Mouse (Mus musculus) spleen, adult 2 months (tissue): Measurements from ENCODE around the gene Zdhhc17. TPM values are rescaled to one million over a fixed set of nuclear protein-coding genes. Genes with fewer than 3 reads are reported as not detected.

Source experiments
- DNase-seq, 2 experiments: peaks; one replicate each; pipeline versions ENCODE4 v3.0.0 to v3.0.0-alpha.2; 2012 to 2021; ENCODE audit warnings: low spot score in 2 of 2, low read depth in 1 of 2
- H3K27ac ChIP-seq: fragments of 200-500 bp; 2 replicates; pipeline ENCODE4 v1.5.1; 2012; ENCODE audit warnings: low read length, inconsistent platforms; ENCODE audit not compliant: insufficient read depth
- H3K27me3 ChIP-seq: fragments of 200-500 bp; 2 replicates; pipeline ENCODE4 v1.6.1; 2012; ENCODE audit warnings: mild to moderate bottlenecking, moderate library complexity, low read length, inconsistent platforms; ENCODE audit not compliant: control insufficient read depth, insufficient read depth
- H3K36me3 ChIP-seq: fragments of 200-500 bp; 2 replicates; pipeline ENCODE4 v1.6.1; 2012; ENCODE audit warnings: mild to moderate bottlenecking, low read length, inconsistent platforms; ENCODE audit not compliant: control insufficient read depth, insufficient read depth
- H3K4me1 ChIP-seq: fragments of 200-500 bp; 2 replicates; pipeline ENCODE4 v1.6.1; 2011; ENCODE audit warnings: inconsistent platforms; ENCODE audit not compliant: control insufficient read depth, insufficient read depth, insufficient read length
- H3K4me3 ChIP-seq: fragments of 200-500 bp; 2 replicates; pipeline ENCODE4 v1.5.1; 2011; ENCODE audit warnings: mild to moderate bottlenecking, inconsistent platforms; ENCODE audit not compliant: insufficient read depth, insufficient read length; ENCODE audit errors: extremely low read depth
- CTCF ChIP-seq: fragments of 200-500 bp; IDR thresholded peaks from 2 replicates; pipeline ENCODE4 v1.5.1; 2011; ENCODE audit warnings: mild to moderate bottlenecking, inconsistent platforms; ENCODE audit not compliant: insufficient read depth, insufficient read length, insufficient replicate concordance; ENCODE audit errors: extremely low read depth
- POLR2A ChIP-seq: fragments of 200-500 bp; IDR thresholded peaks from 2 replicates; pipeline ENCODE4 v1.6.1; 2011; ENCODE audit warnings: low read depth, low read length, inconsistent platforms
- WGBS: fragments of 180-500 bp; shearing (Covaris S2); methylation state at CpG from one replicate; pipeline ENCODE4 v1.1.7; 2018; 5-methylcytosine and 5-hydroxymethylcytosine counted together
- polyA plus RNA-seq: library from polyadenylated mRNA; depleted of rRNA; stranded (reverse); fragments of >200 nt; gene quantifications from 2 replicates; pipeline ENCODE4 v1.2.3, GENCODE M21; 2012

Zdhhc17 gene
- polyA plus RNA-seq, 1 experiment: 16.9 TPM

- no peak for TF ChIP-seq POLR2A
- TF ChIP-seq CTCF: no peak
- Histone ChIP-seq H3K4me1 (peaks cover 5% of the 10 kb centered on the region), H3K27ac (no peak overlapping the region), H3K27me3 (peaks cover 1% of the 10 kb centered on the region; the same call in 1 of the 2 replicates), H3K4me3 (no peak overlapping the region), H3K36me3 (no peaks in the 10 kb centered on the region; the same call in 1 of the 2 replicates)
- 62% methylated on average over 14 of the region's 14 CpGs for WGBS
- DNase-seq: no peak
Measured at GRCm38 (mm10) chr10:111005611-111006488, 4.1 kb downstream of the Zdhhc17 start.

DNA sequence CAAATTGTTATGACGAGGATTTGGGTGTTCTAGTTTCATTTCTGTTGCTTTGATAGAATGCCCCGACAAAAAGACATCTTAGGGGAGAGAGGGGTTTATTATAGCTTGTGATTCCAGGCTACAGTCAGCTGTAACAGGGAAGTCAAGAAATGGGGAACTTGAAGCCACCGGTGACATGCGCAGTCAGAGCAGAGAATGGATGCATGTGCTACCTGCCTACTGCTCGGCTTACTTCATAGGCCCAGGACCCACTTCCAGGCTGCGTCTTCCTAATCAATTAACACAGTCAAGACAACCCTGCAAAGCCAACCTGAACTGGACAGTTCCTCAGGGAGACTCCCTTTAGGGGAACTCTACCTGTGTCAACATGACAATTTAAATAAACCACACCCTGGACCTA lies 5.7 kb downstream of the Zdhhc17 start:
- Histone ChIP-seq H3K4me3 (no peak overlapping the region), H3K27me3 (no peaks in the 10 kb centered on the region), H3K36me3 (no peaks in the 10 kb centered on the region; the same call in 1 of the 2 replicates), H3K27ac (no peak overlapping the region), H3K4me1 (peaks cover 5% of the 10 kb centered on the region)
- whole genome bisulfite sequencing: 37% methylated on average over 6 of the region's 6 CpGs
- TF ChIP-seq CTCF (no peak), POLR2A (no peak)
- DNase-seq: peak in 1 of 2 experiments; percentile 30

DNA sequence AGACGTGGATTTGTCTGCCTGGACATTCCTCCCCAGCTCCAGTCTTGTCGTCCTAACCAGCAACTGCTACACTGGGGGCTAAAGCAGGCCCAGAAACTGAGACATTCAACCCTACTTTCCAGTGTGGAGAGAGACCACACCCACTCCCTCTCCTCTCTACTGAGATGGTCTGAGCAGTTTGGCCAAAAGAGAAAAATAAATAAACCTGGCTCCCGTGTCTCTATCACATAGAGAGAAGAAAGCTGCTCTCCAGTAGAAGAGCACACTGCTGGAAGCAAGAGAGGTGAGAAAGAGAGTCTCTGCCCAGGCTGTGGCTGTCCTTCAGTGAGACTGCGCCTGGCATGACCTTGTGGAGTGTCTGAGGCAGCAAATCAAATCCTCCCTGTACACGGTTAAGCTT lies 10.7 kb downstream of the Zdhhc17 start:
- Histone ChIP-seq H3K27me3 (no peaks in the 10 kb centered on the region), H3K27ac (no peak overlapping the region), H3K4me1 (peaks cover under 1% of the 10 kb centered on the region), H3K4me3 (no peak overlapping the region), H3K36me3 (no peaks in the 10 kb centered on the region; the same call in 1 of the 2 replicates)
- no peak for DNase-seq
- WGBS: 86% methylated on average over 5 of the region's 5 CpGs
- TF ChIP-seq POLR2A (no peak), CTCF (no peak)

GRCm38 (mm10) chr10:110997180-110997579 lies 12.8 kb downstream of the Zdhhc17 start:
- H3K27me3 ChIP-seq: no peaks in the 10 kb centered on the region
- 86% methylated on average over 6 of the region's 6 CpGs for whole genome bisulfite sequencing
- H3K4me1 ChIP-seq: no peaks in the 10 kb centered on the region; the same call in 1 of the 2 replicates
- no peak overlapping the region for H3K4me3 ChIP-seq
- TF ChIP-seq CTCF (no peak), POLR2A (no peak)
- no peak overlapping the region for H3K27ac ChIP-seq
- H3K36me3 ChIP-seq: no peaks in the 10 kb centered on the region
- no peak for DNase-seq

GRCm38 (mm10) chr10:110994761-110995160 lies 15.2 kb downstream of the Zdhhc17 start:
- WGBS: 77% methylated on average over 5 of the region's 5 CpGs
- H3K27me3 ChIP-seq: no peaks in the 10 kb centered on the region
- H3K4me3 ChIP-seq: no peak overlapping the region
- DNase-seq: no peak
- H3K4me1 ChIP-seq: no peaks in the 10 kb centered on the region; the same call in none of the 2 replicates
- H3K27ac ChIP-seq: no peak overlapping the region
- TF ChIP-seq CTCF (no peak), POLR2A (no peak)
- no peaks in the 10 kb centered on the region for H3K36me3 ChIP-seq

GRCm38 (mm10) chr10:110993249-110993648 lies 16.7 kb downstream of the Zdhhc17 start:
- TF ChIP-seq CTCF: no peak
- TF ChIP-seq POLR2A: no peak
- Histone ChIP-seq H3K27ac (no peak overlapping the region), H3K36me3 (no peaks in the 10 kb centered on the region), H3K4me1 (no peaks in the 10 kb centered on the region; the same call in none of the 2 replicates), H3K27me3 (no peaks in the 10 kb centered on the region), H3K4me3 (no peak overlapping the region)
- DNase-seq: no peak
- whole genome bisulfite sequencing: 81% methylated on average over 5 of the region's 5 CpGs

- Histone ChIP-seq H3K27ac (no peak overlapping the region), H3K27me3 (no peaks in the 10 kb centered on the region), H3K4me1 (no peaks in the 10 kb centered on the region; the same call in none of the 2 replicates), H3K36me3 (no peaks in the 10 kb centered on the region), H3K4me3 (no peak overlapping the region)
- TF ChIP-seq CTCF (no peak), POLR2A (no peak)
- DNase-seq: no peak
- 46% methylated on average over 9 of the region's 9 CpGs for WGBS
Measured at GRCm38 (mm10) chr10:110992047-110992431, 17.9 kb downstream of the Zdhhc17 start.
